Mouse (Mus musculus): ENCODE results near the gene Opn1mw. TPM values are rescaled to one million over a fixed set of nuclear protein-coding genes. Genes with fewer than 3 reads are reported as not detected.
"Not testable (repeated sequence)": the region's sequence is repeated elsewhere in the genome, so short reads cannot be mapped to it uniquely, and the experiment has no call there.

Opn1mw gene
- not detected in 2 replicates for polyA plus RNA-seq (2015; fragmentation: Nextera tagmentation; extraction: Ambion mirVana)

GRCm38 (mm10) chrX:74127164-74127563 is at the start of gene Opn1mw:
Gene Opn1mw (plus strand): TSS chrX:74127464.
- Histone ChIP-seq H3K9ac (replicated peaks) (no peak within 1 kb of the TSS), H3K36me3 (no peaks in the 10 kb centered on the region), H3K4me3 (no peak within 1 kb of the TSS), H3K27me3 (no peaks in the 10 kb centered on the region), H3K4me1 (no peaks in the 10 kb centered on the region), H3K9me3 (no peaks in the 10 kb centered on the region), H3K4me2 (replicated peaks) (no peak within 1 kb of the TSS), H3K27ac (replicated peaks) (no peak within 1 kb of the TSS)
- no peak for ATAC-seq (replicated peaks)

- Histone ChIP-seq H3K4me2 (replicated peaks) (peak overlapping the region; percentile 51), H3K36me3 (0 out of 2 replicates have a peak, but pooled peaks cover under 1% of the 10 kb centered on the region), H3K27me3 (no peaks in the 10 kb centered on the region), H3K9me3 (no peaks in the 10 kb centered on the region), H3K4me3 (peak overlapping the region; percentile 54), H3K9ac (replicated peaks) (peak overlapping the region; percentile 77), H3K4me1 (peaks cover 18% of the 10 kb centered on the region), H3K27ac (replicated peaks) (peak overlapping the region; percentile 98)
- WGBS, result 30% methylated on average over 17 of the region's 17 CpGs
- ATAC-seq (replicated peaks), result peak; percentile 0; the same call in 1 of the 2 replicates
These were observed 42.9 kb upstream of the Opn1mw start for GRCm38 (mm10) chrX:74084276-74084837.

- Histone ChIP-seq H3K36me3 (no peaks in the 10 kb centered on the region), H3K4me2 (replicated peaks) (peak overlapping the region; percentile 51), H3K4me1 (peaks cover 18% of the 10 kb centered on the region), H3K4me3 (peak overlapping the region; percentile 54), H3K27ac (replicated peaks) (peak overlapping the region; percentile 98), H3K9ac (replicated peaks) (peak overlapping the region; percentile 77), H3K9me3 (no peaks in the 10 kb centered on the region), H3K27me3 (no peaks in the 10 kb centered on the region)
- WGBS, result 19% methylated on average over 32 of the region's 56 CpGs
- peak; percentile 79 for ATAC-seq (replicated peaks)
These were observed 42.2 kb upstream of the Opn1mw start for GRCm38 (mm10) chrX:74084946-74085498.

- H3K36me3 ChIP-seq, result no peaks in the 10 kb centered on the region
- peak overlapping the region; percentile 77 for H3K9ac ChIP-seq (replicated peaks)
- H3K4me3 ChIP-seq, result peak overlapping the region; percentile 54
- peak overlapping the region; percentile 42 for H3K4me2 ChIP-seq (replicated peaks)
- WGBS, result 12% methylated on average over 26 of the region's 27 CpGs
- peak overlapping the region; percentile 98 for H3K27ac ChIP-seq (replicated peaks)
- H3K27me3 ChIP-seq, result no peaks in the 10 kb centered on the region
- H3K4me1 ChIP-seq, result peaks cover 18% of the 10 kb centered on the region
- peak; percentile 99 for ATAC-seq (replicated peaks)
- H3K9me3 ChIP-seq, result no peaks in the 10 kb centered on the region
These were observed 41.6 kb upstream of the Opn1mw start for GRCm38 (mm10) chrX:74085601-74086038.

GRCm38 (mm10) chrX:74095130-74095529 is 32.1 kb upstream of the Opn1mw start:
- Histone ChIP-seq H3K27ac (replicated peaks) (no peak overlapping the region), H3K27me3 (no peaks in the 10 kb centered on the region), H3K9ac (replicated peaks) (no peak overlapping the region), H3K36me3 (no peaks in the 10 kb centered on the region), H3K4me3 (no peak overlapping the region), H3K4me2 (replicated peaks) (no peak overlapping the region), H3K9me3 (no peaks in the 10 kb centered on the region), H3K4me1 (no peaks in the 10 kb centered on the region)
- WGBS, result 76% methylated on average over 1 of the region's 1 CpGs
- no peak for ATAC-seq (replicated peaks)

- Histone ChIP-seq H3K4me1 (no peaks in the 10 kb centered on the region), H3K4me2 (replicated peaks) (no peak overlapping the region), H3K36me3 (no peaks in the 10 kb centered on the region), H3K27me3 (no peaks in the 10 kb centered on the region), H3K9me3 (no peaks in the 10 kb centered on the region), H3K27ac (replicated peaks) (no peak overlapping the region), H3K9ac (replicated peaks) (no peak overlapping the region), H3K4me3 (no peak overlapping the region)
- WGBS, result 58% methylated on average over 4 of the region's 4 CpGs
- ATAC-seq (replicated peaks), result no peak
These were observed 23.6 kb upstream of the Opn1mw start for GRCm38 (mm10) chrX:74103457-74104188.

- Histone ChIP-seq H3K9ac (replicated peaks) (no peak overlapping the region), H3K27me3 (no peaks in the 10 kb centered on the region), H3K4me1 (no peaks in the 10 kb centered on the region), H3K36me3 (no peaks in the 10 kb centered on the region), H3K4me2 (replicated peaks) (no peak overlapping the region), H3K9me3 (no peaks in the 10 kb centered on the region), H3K27ac (replicated peaks) (no peak overlapping the region), H3K4me3 (no peak overlapping the region)
- ATAC-seq (replicated peaks), result no peak
- WGBS, result 68% methylated on average over 2 of the region's 2 CpGs
These were observed 21.3 kb upstream of the Opn1mw start for GRCm38 (mm10) chrX:74105916-74106315.

GRCm38 (mm10) chrX:74108747-74109146 is 18.5 kb upstream of the Opn1mw start:
- H3K9me3 ChIP-seq, result no peaks in the 10 kb centered on the region
- no peak overlapping the region for H3K9ac ChIP-seq (replicated peaks)
- WGBS, result 58% methylated on average over 3 of the region's 3 CpGs
- no peak overlapping the region for H3K27ac ChIP-seq (replicated peaks)
- H3K36me3 ChIP-seq, result no peaks in the 10 kb centered on the region
- H3K27me3 ChIP-seq, result no peaks in the 10 kb centered on the region
- H3K4me3 ChIP-seq, result no peak overlapping the region
- H3K4me2 ChIP-seq (replicated peaks), result no peak overlapping the region
- ATAC-seq (replicated peaks), result no peak
- H3K4me1 ChIP-seq, result no peaks in the 10 kb centered on the region

GRCm38 (mm10) chrX:74114036-74114435 is 13.2 kb upstream of the Opn1mw start:
- H3K4me2 ChIP-seq (replicated peaks), result no peak overlapping the region
- H3K9me3 ChIP-seq, result no peaks in the 10 kb centered on the region
- H3K27ac ChIP-seq (replicated peaks), result no peak overlapping the region
- H3K9ac ChIP-seq (replicated peaks), result no peak overlapping the region
- ATAC-seq (replicated peaks), result no peak
- no peak overlapping the region for H3K4me3 ChIP-seq
- H3K36me3 ChIP-seq, result no peaks in the 10 kb centered on the region
- H3K27me3 ChIP-seq, result no peaks in the 10 kb centered on the region
- H3K4me1 ChIP-seq, result no peaks in the 10 kb centered on the region

- H3K4me1 ChIP-seq, result no peaks in the 10 kb centered on the region
- no peak overlapping the region for H3K27ac ChIP-seq (replicated peaks)
- peak overlapping the region; percentile 30 for H3K4me3 ChIP-seq
- H3K36me3 ChIP-seq, result no peaks in the 10 kb centered on the region
- 0 out of 2 replicates have a peak, but pooled peaks have one; percentile 58 for ATAC-seq (replicated peaks)
- no peak overlapping the region for H3K9ac ChIP-seq (replicated peaks)
- H3K4me2 ChIP-seq (replicated peaks), result peak overlapping the region; percentile 37
- 21% methylated on average over 10 of the region's 10 CpGs for WGBS
- H3K27me3 ChIP-seq, result no peaks in the 10 kb centered on the region
- H3K9me3 ChIP-seq, result no peaks in the 10 kb centered on the region
These were observed 11.8 kb upstream of the Opn1mw start for GRCm38 (mm10) chrX:74115511-74115910.

- 45% methylated on average over 2 of the region's 2 CpGs for WGBS
- no peak overlapping the region for H3K4me3 ChIP-seq
These were observed 2.3 kb upstream of the Opn1mw start for GRCm38 (mm10) chrX:74124975-74125374.

GRCm38 (mm10) chrX:74135263-74135662 is 8.0 kb downstream of the Opn1mw start, which contains the start of gene Mecp2:
Gene Mecp2 (minus strand): TSS chrX:74135363.
- not testable (repeated sequence) for H3K9me3 ChIP-seq; H3K4me3 ChIP-seq; H3K4me1 ChIP-seq; H3K36me3 ChIP-seq; H3K27ac ChIP-seq (replicated peaks); H3K4me2 ChIP-seq (replicated peaks); ATAC-seq (replicated peaks); H3K9ac ChIP-seq (replicated peaks); H3K27me3 ChIP-seq
- 50% methylated on average over 1 of the region's 1 CpGs for WGBS

More at GRCm38 (mm10) chrX:74124975-74125374, 2.3 kb upstream of the Opn1mw start:
- Histone ChIP-seq H3K4me2 (replicated peaks) (no peak overlapping the region), H3K9ac (replicated peaks) (no peak overlapping the region), H3K4me1 (no peaks in the 10 kb centered on the region), H3K9me3 (no peaks in the 10 kb centered on the region), H3K27me3 (no peaks in the 10 kb centered on the region), H3K27ac (replicated peaks) (no peak overlapping the region), H3K36me3 (no peaks in the 10 kb centered on the region)
- no peak for ATAC-seq (replicated peaks)

Measured in forebrain, embryonic 15.5 days (tissue).